Mouse (Mus musculus): Measurements from ENCODE around the gene Fgfr2. TPM values are rescaled to one million over a fixed set of nuclear protein-coding genes. Genes with fewer than 3 reads are reported as not detected.

The Fgfr2 gene
- polyA plus RNA-seq, 1 experiment from 2014 or later = 34.1 TPM

- WGBS = 22% methylated on average over 3 of the region's 3 CpGs
- H3K4me3 ChIP-seq = no peak overlapping the region
- H3K36me3 ChIP-seq = no peaks in the 10 kb centered on the region
- no peak overlapping the region for H3K9ac ChIP-seq
- H3K27ac ChIP-seq (ENCODE audit: poor library complexity, severe bottlenecking) = no peak overlapping the region
- peaks cover 62% of the 10 kb centered on the region for H3K27me3 ChIP-seq (replicated peaks)
- H3K9me3 ChIP-seq (replicated peaks) = no peaks in the 10 kb centered on the region
- H3K4me1 ChIP-seq (replicated peaks) = 0 out of 2 replicates have a peak, but pooled peaks cover 9% of the 10 kb centered on the region
- H3K4me2 ChIP-seq = no peak overlapping the region
- ATAC-seq (ENCODE audit: insufficient number of reproducible peaks, low FRiP score) = no peak
Measured at GRCm38 (mm10) chr7:131970255-131970654, 1152.9 kb downstream of the Fgfr2 start.

- no peaks in the 10 kb centered on the region for H3K36me3 ChIP-seq
- H3K9me3 ChIP-seq (replicated peaks) = no peaks in the 10 kb centered on the region
- ATAC-seq (ENCODE audit: insufficient number of reproducible peaks, low FRiP score) = no peak
- 0 out of 2 replicates have a peak overlapping the region, but pooled peaks have one; percentile 1 for H3K4me3 ChIP-seq
- 8% methylated on average over 55 of the region's 57 CpGs for WGBS
- peak overlapping the region; percentile 4; the same call in 1 of the 2 replicates for H3K4me2 ChIP-seq
- H3K27ac ChIP-seq (ENCODE audit: poor library complexity, severe bottlenecking) = no peak overlapping the region
- H3K4me1 ChIP-seq (replicated peaks) = 0 out of 2 replicates have a peak, but pooled peaks cover 9% of the 10 kb centered on the region
- peaks cover 62% of the 10 kb centered on the region for H3K27me3 ChIP-seq (replicated peaks)
- H3K9ac ChIP-seq = no peak overlapping the region
Measured at GRCm38 (mm10) chr7:131966916-131967494, 1156.1 kb downstream of the Fgfr2 start.

- H3K4me2 ChIP-seq = peak within 1 kb of the TSS; percentile 4; the same call in 1 of the 2 replicates
- no peak; the same call in 1 of the 2 replicates for ATAC-seq (ENCODE audit: insufficient number of reproducible peaks, low FRiP score)
- H3K27me3 ChIP-seq (replicated peaks) = peaks cover 60% of the 10 kb centered on the region
Measured at GRCm38 (mm10) chr7:131966023-131966915, 1156.9 kb downstream of the Fgfr2 start, which contains the start of gene Gpr26. Gpr26 (plus strand) TSS chr7:131966460.

GRCm38 (mm10) chr7:131960551-131960950 is 1162.6 kb downstream of the Fgfr2 start:
- Histone ChIP-seq H3K27ac (ENCODE audit: poor library complexity, severe bottlenecking) (no peak overlapping the region), H3K36me3 (no peaks in the 10 kb centered on the region), H3K9ac (no peak overlapping the region), H3K4me2 (no peak overlapping the region), H3K4me1 (replicated peaks) (no peaks in the 10 kb centered on the region), H3K4me3 (no peak overlapping the region), H3K9me3 (replicated peaks) (no peaks in the 10 kb centered on the region), H3K27me3 (replicated peaks) (peaks cover 15% of the 10 kb centered on the region)
- WGBS = 26% methylated on average over 6 of the region's 6 CpGs
- no peak for ATAC-seq (ENCODE audit: insufficient number of reproducible peaks, low FRiP score)

More at GRCm38 (mm10) chr7:131966023-131966915, 1156.9 kb downstream of the Fgfr2 start, which contains the start of gene Gpr26:
- no peaks in the 10 kb centered on the region for H3K36me3 ChIP-seq
- H3K4me3 ChIP-seq = 0 out of 2 replicates have a peak within 1 kb of the TSS, but pooled peaks have one; percentile 1
- 4% methylated on average over 32 of the region's 32 CpGs for WGBS
- 0 out of 2 replicates have a peak, but pooled peaks cover 9% of the 10 kb centered on the region for H3K4me1 ChIP-seq (replicated peaks)
- no peaks in the 10 kb centered on the region for H3K9me3 ChIP-seq (replicated peaks)
- H3K9ac ChIP-seq = no peak within 1 kb of the TSS
- no peak within 1 kb of the TSS for H3K27ac ChIP-seq (ENCODE audit: poor library complexity, severe bottlenecking)

- H3K9ac ChIP-seq = no peak overlapping the region
- no peak overlapping the region for H3K4me3 ChIP-seq
- no peak overlapping the region for H3K4me2 ChIP-seq
- ATAC-seq (ENCODE audit: insufficient number of reproducible peaks, low FRiP score) = no peak
- H3K36me3 ChIP-seq = no peaks in the 10 kb centered on the region
- no peaks in the 10 kb centered on the region for H3K27me3 ChIP-seq (replicated peaks)
- 50% methylated on average over 1 of the region's 1 CpGs for WGBS
- no peaks in the 10 kb centered on the region for H3K4me1 ChIP-seq (replicated peaks)
- H3K9me3 ChIP-seq (replicated peaks) = no peaks in the 10 kb centered on the region
- H3K27ac ChIP-seq (ENCODE audit: poor library complexity, severe bottlenecking) = no peak overlapping the region
Measured at GRCm38 (mm10) chr7:131958705-131959104, 1164.4 kb downstream of the Fgfr2 start.

GRCm38 (mm10) chr7:131953402-131953801 is 1169.7 kb downstream of the Fgfr2 start:
- H3K4me3 ChIP-seq = no peak overlapping the region
- H3K9me3 ChIP-seq (replicated peaks) = no peaks in the 10 kb centered on the region
- H3K27ac ChIP-seq (ENCODE audit: poor library complexity, severe bottlenecking) = no peak overlapping the region
- no peaks in the 10 kb centered on the region for H3K27me3 ChIP-seq (replicated peaks)
- ATAC-seq (ENCODE audit: insufficient number of reproducible peaks, low FRiP score) = no peak
- 80% methylated on average over 3 of the region's 3 CpGs for WGBS
- no peak overlapping the region for H3K4me2 ChIP-seq
- H3K36me3 ChIP-seq = no peaks in the 10 kb centered on the region
- H3K4me1 ChIP-seq (replicated peaks) = no peaks in the 10 kb centered on the region
- H3K9ac ChIP-seq = no peak overlapping the region

GRCm38 (mm10) chr7:131951131-131951530 is 1172.0 kb downstream of the Fgfr2 start:
- Histone ChIP-seq H3K4me2 (no peak overlapping the region), H3K27me3 (replicated peaks) (no peaks in the 10 kb centered on the region), H3K9me3 (replicated peaks) (no peaks in the 10 kb centered on the region), H3K27ac (ENCODE audit: poor library complexity, severe bottlenecking) (no peak overlapping the region), H3K4me1 (replicated peaks) (no peaks in the 10 kb centered on the region), H3K4me3 (no peak overlapping the region), H3K36me3 (no peaks in the 10 kb centered on the region), H3K9ac (no peak overlapping the region)
- no peak for ATAC-seq (ENCODE audit: insufficient number of reproducible peaks, low FRiP score)
- whole genome bisulfite sequencing = 78% methylated on average over 5 of the region's 5 CpGs

- Histone ChIP-seq H3K9ac (no peak overlapping the region), H3K27me3 (replicated peaks) (no peaks in the 10 kb centered on the region), H3K27ac (ENCODE audit: poor library complexity, severe bottlenecking) (no peak overlapping the region), H3K36me3 (no peaks in the 10 kb centered on the region), H3K4me2 (no peak overlapping the region), H3K9me3 (replicated peaks) (no peaks in the 10 kb centered on the region), H3K4me3 (no peak overlapping the region), H3K4me1 (replicated peaks) (no peaks in the 10 kb centered on the region)
- WGBS = 76% methylated on average over 3 of the region's 3 CpGs
- no peak for ATAC-seq (ENCODE audit: insufficient number of reproducible peaks, low FRiP score)
Measured at GRCm38 (mm10) chr7:131937611-131938010, 1185.5 kb downstream of the Fgfr2 start.

GRCm38 (mm10) chr7:131927288-131928050 is 1195.7 kb downstream of the Fgfr2 start:
- Histone ChIP-seq H3K4me1 (replicated peaks) (no peaks in the 10 kb centered on the region), H3K4me2 (no peak overlapping the region), H3K9ac (no peak overlapping the region), H3K4me3 (no peak overlapping the region), H3K9me3 (replicated peaks) (no peaks in the 10 kb centered on the region), H3K27me3 (replicated peaks) (no peaks in the 10 kb centered on the region), H3K36me3 (no peaks in the 10 kb centered on the region), H3K27ac (ENCODE audit: poor library complexity, severe bottlenecking) (no peak overlapping the region)
- no peak for ATAC-seq (ENCODE audit: insufficient number of reproducible peaks, low FRiP score)
- 60% methylated on average over 9 of the region's 9 CpGs for WGBS

GRCm38 (mm10) chr7:131917384-131917783 is 1205.8 kb downstream of the Fgfr2 start:
- no peak overlapping the region for H3K4me3 ChIP-seq
- no peak for ATAC-seq (ENCODE audit: insufficient number of reproducible peaks, low FRiP score)
- WGBS = 39% methylated on average over 7 of the region's 7 CpGs
- H3K9me3 ChIP-seq (replicated peaks) = no peaks in the 10 kb centered on the region
- no peaks in the 10 kb centered on the region for H3K27me3 ChIP-seq (replicated peaks)
- H3K27ac ChIP-seq (ENCODE audit: poor library complexity, severe bottlenecking) = no peak overlapping the region
- H3K9ac ChIP-seq = no peak overlapping the region
- no peak overlapping the region for H3K4me2 ChIP-seq
- H3K36me3 ChIP-seq = no peaks in the 10 kb centered on the region
- no peaks in the 10 kb centered on the region for H3K4me1 ChIP-seq (replicated peaks)

- H3K4me1 ChIP-seq (replicated peaks) = no peaks in the 10 kb centered on the region
- no peaks in the 10 kb centered on the region for H3K9me3 ChIP-seq (replicated peaks)
- ATAC-seq (ENCODE audit: insufficient number of reproducible peaks, low FRiP score) = no peak
- no peak overlapping the region for H3K4me2 ChIP-seq
- no peak overlapping the region for H3K9ac ChIP-seq
- H3K27ac ChIP-seq (ENCODE audit: poor library complexity, severe bottlenecking) = no peak overlapping the region
- WGBS = 57% methylated on average over 4 of the region's 4 CpGs
- H3K4me3 ChIP-seq = no peak overlapping the region
- H3K36me3 ChIP-seq = no peaks in the 10 kb centered on the region
- H3K27me3 ChIP-seq (replicated peaks) = no peaks in the 10 kb centered on the region
Measured at GRCm38 (mm10) chr7:131909611-131910010, 1213.5 kb downstream of the Fgfr2 start.
